Mouse (Mus musculus): ENCODE results near the gene Irf4.

Irf4 gene

GRCm38 (mm10) chr13:30813464-30813863, 64.4 kb downstream of the Irf4 start:
- DNase-seq: no peak

- no peak for DNase-seq
These were observed 65.2 kb downstream of the Irf4 start for GRCm38 (mm10) chr13:30814256-30814655.
